Mouse (Mus musculus) heart, postnatal 36 days (tissue): Measurements from ENCODE around the gene Gm20388. TPM values are rescaled to one million over a fixed set of nuclear protein-coding genes. Genes with fewer than 3 reads are reported as not detected.

Source experiments
- DNase-seq, 2 experiments: peaks; one replicate each; pipeline ENCODE4 v3.0.0; 2021 to 2022
- intact Hi-C: fragments of 180-260 bp; cut with DNase I; formaldehyde crosslinking; loops from one replicate; pipeline ENCODE4 v1.15.1; 2025
- total RNA-seq, 2 experiments: library from RNA; stranded (reverse); gene quantifications; 2 replicates each; pipeline ENCODE4 v1.2.3; 2021

Gm20388 gene
- total RNA-seq, 2 experiments from 2014 or later: 3.5 to 4.9 TPM

DNA sequence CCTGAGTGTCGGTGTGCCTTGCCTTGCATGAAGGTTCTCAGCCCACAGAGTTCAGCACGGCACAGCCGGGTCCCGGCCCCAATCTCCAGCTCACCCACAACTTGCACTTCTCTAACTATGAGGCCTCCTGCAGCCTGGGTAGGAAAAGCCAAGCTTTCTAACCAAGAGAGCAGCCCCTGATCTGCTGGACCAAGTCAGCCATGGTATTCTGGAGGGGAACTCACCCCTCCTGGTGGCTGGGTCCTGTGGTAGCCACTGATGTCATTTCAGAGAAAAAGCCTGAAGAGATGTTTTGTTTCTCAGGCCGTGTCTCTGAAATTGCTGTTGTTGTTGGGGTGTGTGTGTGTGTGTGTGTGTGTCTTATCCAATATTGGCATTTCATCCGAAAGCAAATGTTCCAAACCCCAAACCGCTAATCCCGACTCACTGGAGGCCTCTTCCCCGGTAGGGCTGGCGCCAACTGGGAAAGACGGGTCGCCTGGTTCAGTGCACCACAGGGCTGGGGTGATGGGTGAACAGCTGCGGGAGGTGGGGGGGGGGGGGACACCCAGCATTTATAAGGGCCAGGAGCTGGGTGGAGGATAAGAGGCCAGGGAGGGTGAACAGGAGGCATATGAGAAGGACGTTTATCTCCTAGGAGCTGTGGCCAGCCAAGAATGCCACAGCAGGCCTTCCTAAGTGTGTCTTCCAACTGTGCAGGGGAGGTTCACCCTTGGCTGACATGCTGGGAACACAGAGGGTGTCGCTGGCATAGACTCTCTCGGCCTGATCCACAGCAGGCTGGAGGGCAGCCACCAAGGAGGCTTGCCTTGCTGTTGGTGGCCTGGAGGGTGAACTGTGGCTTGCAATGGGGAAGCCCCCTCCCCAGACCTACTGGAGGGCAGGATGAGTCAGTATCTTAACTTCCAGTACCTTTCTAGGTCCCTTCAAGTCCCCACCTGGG is 1286.4 kb downstream of the Gm20388 start:
- DNase-seq: peak in 1 of 2 experiments; percentile 29
- intact Hi-C loops: no loop called here

DNA sequence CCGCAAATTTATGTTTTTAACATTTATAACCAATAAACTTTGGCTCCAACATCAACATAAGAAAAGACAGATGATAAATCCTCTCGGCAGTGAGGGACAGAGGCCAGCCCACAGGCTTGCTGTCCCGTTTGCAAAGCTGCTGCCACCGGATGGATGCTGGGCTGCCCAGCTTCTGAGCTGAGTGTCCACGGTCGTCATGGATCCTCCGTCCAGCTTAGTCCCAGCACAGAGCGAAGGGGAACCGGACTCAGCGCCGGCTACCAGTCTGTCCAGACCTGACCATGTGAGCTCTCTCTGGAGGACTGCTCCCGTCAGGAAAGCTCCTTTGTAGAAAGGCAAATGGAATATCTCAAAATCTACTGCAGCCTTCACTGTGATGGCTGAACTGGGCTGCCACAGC is 1289.4 kb downstream of the Gm20388 start:
- intact Hi-C loops: no loop called here
- DNase-seq: no peak

DNA sequence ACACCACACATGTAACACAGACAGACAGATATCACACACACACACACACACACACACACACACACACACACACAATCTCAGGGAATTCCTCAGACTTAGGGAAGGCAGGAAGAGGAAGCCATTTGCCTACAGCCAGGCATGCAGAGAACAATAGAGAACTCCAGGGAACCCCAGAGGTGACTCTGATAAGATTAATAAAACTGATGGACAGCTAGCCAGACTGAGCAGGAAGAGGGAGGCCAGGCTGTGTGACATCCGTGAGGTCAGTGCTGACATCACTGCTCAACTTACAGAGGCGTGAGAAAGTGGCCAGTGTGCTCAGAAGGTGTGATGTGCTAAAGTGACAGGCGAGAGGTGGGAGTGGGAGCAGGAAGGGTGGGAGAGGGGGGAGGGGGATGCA is 1290.3 kb downstream of the Gm20388 start:
- DNase-seq: no peak
- intact Hi-C loops: no loop called here

DNA sequence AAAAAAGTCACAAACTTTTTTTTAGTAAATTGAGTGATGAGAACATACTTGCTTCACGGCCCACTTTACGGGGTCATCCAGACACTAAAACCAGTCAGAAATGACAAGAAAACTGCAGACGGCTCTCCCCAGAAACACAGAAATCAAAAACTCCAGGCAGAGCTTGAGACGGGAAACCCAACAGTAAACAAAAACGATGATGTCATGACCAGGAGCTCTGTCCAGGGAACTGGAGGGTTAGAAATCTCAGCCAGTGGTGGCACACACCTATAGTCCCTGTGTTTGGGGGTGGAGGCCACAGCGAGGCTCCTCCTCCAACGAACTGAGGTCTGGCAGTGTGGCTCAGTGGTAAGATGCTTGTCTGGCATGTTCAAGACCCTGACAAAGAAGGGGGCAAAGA is 1291.0 kb downstream of the Gm20388 start:
- intact Hi-C loops: no loop called here
- DNase-seq: no peak

DNA sequence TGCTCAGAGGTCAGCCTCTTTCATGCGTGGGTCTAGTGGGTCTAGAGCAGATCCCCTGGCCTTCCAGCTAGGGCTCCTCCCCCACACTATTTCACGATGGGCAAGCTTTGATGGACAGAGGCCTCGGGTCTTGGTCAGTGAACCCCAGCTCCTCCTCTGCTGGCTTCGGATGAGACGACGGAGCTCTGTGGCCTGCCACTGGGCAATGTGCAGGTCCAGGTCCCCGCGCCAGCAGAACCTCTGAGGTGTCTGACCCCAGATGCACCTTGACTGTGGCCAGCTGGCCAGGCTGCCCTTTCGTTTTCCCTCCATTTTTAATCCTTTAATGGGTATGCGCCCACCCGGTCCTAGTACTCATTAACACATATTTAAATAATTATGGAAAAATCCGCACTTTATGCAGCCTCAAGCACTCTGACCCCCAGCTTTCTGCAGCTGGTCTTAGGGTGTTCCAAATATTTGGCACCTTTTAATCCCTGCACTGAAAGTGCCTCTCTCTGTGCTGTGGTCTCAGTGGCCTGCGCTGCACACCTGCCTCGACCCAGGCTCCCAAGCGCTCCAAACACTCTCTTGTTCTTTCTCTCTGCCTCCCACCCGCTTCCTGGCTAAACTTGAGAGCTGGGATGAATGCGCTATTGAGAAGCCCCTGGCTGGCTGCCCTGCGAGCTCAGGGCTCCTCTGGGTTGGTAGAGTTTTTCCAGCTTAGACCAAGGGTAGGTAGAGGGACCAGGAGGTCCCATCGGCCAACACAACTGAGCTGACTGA is 1293.2 kb downstream of the Gm20388 start:
- intact Hi-C loops: no loop called here
- no peak for DNase-seq

DNA sequence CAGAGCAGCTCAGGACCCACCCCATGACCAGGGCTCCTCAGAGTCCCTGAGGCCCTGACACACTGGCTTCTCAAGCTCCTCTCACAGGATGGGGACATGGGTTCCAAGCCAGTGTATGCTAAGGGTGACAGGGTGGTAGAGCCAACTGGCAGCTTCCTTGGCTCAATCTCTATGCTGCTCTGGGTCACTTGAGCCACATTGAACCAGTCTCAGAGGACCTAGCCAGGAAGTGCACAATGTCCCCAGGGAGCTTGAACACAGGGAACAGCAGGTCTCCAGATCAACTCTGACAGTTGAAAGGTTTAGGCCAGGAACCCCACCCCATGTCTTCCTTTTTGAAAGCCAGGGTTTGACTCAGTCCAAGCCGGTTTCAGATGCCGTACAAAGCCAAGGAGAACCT is 1296.5 kb downstream of the Gm20388 start:
- intact Hi-C loops: no loop called here

DNA sequence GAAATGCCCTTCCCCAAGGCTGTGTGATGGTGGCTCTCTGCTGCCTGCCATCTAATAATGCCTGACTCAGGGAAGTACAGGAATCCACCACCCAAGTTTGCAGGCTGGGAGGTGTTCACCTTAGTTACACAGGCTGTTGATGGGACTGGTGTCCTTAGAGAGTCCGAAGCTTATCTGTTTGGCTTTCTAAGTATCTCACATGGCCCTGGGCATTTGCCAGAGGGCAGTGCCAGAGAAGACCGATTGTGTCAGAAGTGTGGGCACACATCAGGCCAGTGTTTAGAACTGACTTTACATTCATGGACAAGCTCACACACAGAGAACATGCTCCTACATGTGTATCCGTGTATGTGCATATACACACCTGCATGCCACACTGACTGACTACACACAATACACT is 1300.0 kb downstream of the Gm20388 start:
- DNase-seq: no peak
- intact Hi-C loops: no loop called here

More for the DNA sequence above, 1296.5 kb downstream of the Gm20388 start:
- no peak for DNase-seq

DNA sequence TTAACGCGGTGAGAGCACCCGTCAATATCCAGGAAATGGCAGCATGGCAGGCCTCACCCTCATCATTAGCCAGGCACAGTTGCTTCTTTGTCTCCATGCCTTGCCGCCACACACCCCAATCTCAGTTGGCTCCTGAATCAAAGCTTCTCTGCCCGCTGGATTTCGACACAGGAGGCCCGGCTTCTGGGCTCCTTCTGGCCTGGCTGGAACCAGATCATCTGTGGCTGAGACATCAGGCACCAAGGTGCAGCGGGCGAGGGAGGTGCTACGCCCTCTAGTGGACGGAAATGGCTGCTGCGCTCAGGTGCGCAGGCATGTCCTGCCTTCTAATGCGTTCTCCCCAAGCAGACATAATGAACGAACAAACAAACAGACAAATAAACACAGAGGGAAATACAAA is 1302.6 kb downstream of the Gm20388 start:
- DNase-seq: no peak
- intact Hi-C loops: no loop called here

DNA sequence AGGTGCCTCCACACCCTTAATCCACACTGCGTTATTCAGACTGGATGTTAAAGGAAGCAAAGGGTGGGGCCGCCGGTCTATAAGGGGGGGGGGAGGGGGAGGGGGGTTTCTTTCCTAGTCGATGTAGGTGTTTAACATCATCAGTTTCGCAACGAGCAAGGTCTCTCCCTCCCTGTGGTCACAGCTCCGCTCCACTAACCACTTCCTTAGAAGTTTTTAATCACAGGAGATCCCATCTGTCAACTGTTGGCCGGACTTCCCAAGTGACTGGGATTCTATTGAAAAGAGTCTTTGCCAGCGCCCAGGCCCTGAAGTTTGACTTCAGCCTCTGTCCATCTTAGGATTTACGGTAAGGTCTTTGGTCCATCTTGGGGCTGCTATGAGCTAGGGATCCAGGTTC is 1303.0 kb downstream of the Gm20388 start:
- DNase-seq: no peak
- intact Hi-C loops: no loop called here

DNA sequence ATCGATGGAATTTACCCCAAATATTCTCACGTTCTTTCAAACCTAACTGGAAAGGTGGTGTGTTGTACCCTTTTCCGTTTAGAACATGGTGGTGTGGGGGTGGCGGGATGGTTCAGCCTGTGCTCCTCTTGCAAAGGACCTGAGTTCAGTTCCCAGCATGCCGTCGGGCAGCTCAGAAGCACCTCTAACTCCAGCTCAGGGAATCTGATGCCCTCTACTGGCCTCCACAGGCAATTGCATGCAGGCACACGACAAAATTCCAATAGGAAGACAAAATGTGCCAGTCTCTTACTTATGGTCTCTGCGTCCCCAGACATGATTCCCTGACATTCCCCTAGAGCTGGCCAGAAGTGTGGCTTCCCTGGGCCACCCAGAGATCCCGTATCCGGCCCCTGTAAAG is 1304.3 kb downstream of the Gm20388 start:
- no peak for DNase-seq
- intact Hi-C loops: loop anchor here (5.0 kb wide), 1 partner anchor 43 kb away; no protein-coding TSS in a partner anchor

DNA sequence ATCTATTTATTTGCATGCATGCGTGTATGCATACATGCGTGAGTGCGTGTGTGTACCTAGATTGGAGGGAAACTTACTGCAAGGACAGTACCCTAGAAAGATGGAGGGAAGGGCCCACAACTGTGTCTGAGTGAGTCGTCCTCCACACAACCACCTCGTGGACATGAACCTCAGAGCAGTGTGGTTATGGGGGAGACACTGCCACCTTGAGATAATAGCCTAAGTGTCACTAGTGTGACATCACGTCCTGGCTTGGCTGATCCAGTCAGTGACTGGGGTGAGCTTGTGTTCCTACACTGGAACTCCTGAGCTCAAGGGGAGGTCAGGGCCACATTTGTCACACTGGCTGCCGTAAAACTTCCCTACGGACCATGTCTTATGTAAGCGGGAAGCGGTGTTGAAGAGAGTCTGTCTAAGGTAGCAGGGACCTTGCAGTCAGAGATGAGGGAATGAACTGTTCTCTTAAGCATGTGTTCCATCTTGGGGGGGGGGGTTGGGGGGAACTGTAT is 1305.9 kb downstream of the Gm20388 start:
- intact Hi-C loops: loop anchor here (5.0 kb wide), 1 partner anchor 44 kb away; no protein-coding TSS in a partner anchor
- DNase-seq: no peak

DNA sequence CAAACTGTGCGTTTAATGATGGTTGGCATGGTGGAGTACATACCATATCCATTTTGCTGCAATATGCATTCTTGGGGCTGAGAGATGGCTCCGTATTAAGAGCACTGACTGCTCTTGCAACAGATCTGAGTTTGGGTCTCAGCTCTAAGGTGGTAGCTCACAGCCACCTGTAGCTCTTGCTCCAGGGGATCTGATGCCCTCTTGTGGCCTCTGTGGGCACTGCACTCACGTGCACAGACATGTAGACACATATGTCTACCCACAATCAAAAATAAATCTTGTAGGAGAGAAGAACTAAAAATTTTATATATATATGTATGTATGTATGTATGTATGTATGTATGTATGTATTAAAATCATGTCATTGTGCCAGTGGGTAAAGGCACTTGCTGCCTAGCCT is 1307.8 kb downstream of the Gm20388 start:
- intact Hi-C loops: loop anchor here (5.0 kb wide), 1 partner anchor 46 kb away; no protein-coding TSS in a partner anchor
- peak in 1 of 2 experiments; percentile 45 for DNase-seq

DNA sequence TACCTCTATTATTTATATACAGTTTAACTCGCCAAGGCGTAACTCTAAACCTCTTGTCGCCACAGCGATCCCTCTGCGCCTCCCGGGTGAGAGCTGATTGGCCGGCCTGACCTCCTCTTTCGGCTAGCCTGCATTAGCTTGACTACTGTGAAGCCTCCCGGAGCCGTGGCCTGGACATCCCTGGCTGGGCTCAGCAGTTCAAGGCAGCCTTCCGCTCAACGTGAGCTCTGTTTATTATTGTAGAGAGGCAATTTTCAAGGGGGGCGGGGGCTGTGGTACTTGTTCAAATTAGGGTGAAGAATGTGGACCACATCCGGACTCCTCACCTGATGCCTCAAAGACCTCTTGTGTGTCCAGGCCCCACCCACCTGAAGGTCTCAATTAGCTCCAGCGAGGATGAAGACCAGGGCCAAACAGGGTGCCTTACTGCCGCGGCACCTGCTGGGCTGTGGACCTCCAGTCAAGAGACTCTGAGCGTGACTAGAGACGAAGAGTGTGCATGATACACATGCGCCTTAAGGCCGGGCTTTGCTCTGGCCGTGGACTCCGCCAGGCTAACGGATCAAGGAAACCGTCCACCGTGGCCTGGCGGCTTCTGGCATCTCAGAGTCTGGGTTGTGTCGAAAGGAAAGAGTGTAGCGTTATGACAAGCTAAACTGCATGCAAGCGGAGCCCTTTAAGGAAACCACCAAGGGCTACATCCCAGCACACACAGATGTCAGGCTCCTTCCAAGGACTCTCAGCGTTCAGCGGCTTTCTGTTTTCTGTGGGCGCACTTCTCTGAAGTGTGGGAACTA is 1309.7 kb downstream of the Gm20388 start:
- no peak for DNase-seq
- intact Hi-C loops: no loop called here

DNA sequence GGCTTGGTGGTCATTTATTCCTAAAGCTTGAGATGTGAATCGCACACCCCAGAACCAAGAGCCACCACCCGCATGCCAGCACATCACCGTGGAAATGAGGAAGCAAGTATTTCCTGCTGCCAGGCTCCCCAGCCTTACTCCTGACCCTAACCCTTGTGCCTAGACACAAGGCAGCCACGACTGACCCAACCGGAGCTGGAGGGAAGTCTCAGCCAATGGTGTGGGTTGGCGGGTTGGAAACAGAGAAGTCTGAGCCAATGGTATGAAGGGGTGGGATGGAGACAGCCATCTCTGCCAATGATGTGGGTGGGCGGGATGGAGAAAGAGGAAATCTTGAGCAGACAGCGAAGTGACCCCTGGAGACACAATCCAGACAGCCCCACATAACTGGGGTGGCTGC is 1314.1 kb downstream of the Gm20388 start:
- DNase-seq: no peak
- intact Hi-C loops: loop anchor here (5.0 kb wide), 2 partner anchors 112 to 288 kb away; no protein-coding TSS in a partner anchor

DNA sequence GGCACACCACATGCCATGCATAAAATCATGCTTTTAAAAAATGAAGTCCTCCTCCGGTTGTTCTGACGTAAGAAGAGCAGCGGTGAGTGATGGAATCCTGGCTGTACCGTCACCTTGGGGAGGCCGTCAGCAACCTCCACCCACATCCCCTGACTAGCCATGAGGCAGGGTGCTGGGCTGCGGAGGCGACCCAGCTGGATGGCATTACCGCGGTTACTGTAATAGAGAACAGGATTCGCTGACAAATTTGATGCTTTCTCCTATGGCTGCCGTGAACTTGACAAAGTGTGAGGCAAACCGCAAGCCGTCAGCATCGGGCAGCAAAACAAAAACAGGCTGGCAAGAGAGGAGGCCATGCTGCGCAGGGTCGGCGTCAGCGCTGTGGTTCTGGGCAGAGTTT is 1317.1 kb downstream of the Gm20388 start:
- DNase-seq: no peak
- intact Hi-C loops: loop anchor here (2.0 to 5.0 kb wide), 3 partner anchors 115 to 285 kb away; no protein-coding TSS in a partner anchor

DNA sequence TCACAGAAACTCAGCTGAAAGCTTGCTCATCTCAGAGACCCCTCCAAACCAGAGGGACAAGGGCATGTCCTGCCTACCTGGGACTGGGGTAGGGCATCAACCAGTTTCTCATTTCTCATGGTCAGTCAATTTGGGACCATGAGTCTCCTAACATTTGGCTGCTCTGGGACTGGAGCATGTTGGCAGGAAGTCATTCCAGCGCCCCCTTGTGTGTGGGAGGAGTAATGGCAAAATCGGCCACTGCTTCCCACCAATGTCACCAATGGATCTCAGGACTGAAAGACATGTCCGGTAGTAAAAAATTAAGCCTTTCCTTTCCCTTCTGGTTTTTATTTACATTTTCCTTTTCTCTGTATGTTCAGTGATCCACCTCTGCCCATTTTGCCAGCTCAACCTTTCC is 1318.3 kb downstream of the Gm20388 start:
- peak; percentile 42 to 53 for DNase-seq
- intact Hi-C loops: loop anchor here (2.0 to 5.0 kb wide), 3 partner anchors 117 to 283 kb away; no protein-coding TSS in a partner anchor

DNA sequence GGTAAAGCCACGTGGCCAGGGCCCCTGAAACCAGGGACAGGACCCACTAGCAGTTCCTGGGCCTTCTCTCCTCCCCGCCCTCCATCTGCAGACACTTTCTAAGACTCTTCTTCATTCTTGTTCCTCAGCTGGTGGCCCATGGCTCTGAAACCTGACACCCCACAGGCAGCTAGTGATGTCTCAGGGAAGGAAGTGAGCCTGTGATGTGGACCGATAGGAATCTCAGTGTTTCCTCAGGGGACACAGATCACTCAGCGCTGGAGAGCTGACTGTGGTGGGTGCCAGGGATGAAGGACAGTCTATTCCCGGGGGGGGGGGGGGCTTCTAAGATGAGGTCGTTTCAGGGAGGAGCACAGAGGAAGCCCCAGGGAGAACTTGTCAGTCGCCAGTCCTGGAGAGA is 1318.9 kb downstream of the Gm20388 start:
- DNase-seq: no peak
- intact Hi-C loops: loop anchor here (2.0 to 5.0 kb wide), 3 partner anchors 117 to 283 kb away; no protein-coding TSS in a partner anchor

DNA sequence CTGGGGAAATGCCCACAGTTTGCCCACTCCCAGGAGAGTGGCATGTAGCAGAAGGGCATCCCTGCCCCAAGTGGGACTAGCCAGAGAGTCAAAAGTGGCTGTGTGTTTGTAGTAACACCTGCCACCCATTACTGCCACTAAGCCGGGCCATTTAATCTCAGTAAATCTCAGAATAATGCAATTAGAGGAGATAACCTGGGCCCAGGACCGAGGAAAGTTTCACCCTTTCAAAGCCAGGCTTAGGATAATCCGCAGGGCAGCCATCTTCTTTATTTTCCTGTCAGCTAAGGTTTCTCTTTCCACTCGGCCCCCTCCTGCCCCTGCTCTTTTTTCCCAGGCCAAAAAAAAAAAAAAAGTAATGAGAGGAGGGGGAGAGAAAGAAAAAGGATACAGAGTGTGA is 1322.6 kb downstream of the Gm20388 start:
- intact Hi-C loops: no loop called here
- DNase-seq: no peak

DNA sequence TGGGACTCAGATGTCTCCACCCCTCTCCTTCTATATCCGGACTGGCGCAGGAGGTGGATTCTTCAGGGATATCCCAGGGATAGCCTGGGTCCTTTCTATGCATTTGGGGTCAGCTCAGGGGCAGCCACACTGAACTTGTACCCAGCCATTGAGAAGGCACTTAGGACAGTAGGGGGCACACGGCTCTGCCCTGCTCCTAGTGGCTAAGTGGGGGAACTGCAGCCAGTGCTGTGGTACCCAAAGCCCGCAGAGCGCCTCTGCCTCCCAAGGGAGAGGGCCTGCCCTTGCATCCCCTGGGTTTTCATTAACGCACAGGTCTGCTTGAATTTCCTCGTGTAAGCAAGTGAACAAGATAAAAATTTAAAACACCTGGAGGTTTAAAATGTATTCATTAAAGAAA is 1324.3 kb downstream of the Gm20388 start:
- DNase-seq: no peak
- intact Hi-C loops: no loop called here

DNA sequence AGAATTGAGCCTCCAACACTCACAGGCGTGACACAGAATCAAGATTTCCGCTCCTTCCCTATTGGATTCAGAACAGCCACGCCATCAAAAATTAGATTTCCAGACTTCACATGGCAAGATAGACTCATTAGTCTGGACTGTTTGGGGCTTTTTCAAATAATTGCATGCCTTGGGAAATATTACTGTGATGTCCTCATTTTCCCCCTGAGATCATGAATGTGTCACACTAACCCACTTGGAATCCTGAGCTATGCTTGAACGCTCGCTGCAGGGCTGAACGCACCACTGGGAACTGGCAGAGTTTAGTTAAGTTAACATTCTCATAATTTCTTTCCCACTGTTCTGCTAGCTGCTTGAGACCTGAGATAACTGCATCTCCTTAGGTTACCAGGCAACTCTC is 1329.0 kb downstream of the Gm20388 start:
- no peak for DNase-seq
- intact Hi-C loops: no loop called here
